Mouse (Mus musculus): ENCODE results near the gene Tacr1. TPM values are rescaled to one million over a fixed set of nuclear protein-coding genes. Genes with fewer than 3 reads are reported as not detected.

Gene Tacr1
- polyA plus RNA-seq, 1 experiment from 2014 or later: 0.83 TPM

DNA sequence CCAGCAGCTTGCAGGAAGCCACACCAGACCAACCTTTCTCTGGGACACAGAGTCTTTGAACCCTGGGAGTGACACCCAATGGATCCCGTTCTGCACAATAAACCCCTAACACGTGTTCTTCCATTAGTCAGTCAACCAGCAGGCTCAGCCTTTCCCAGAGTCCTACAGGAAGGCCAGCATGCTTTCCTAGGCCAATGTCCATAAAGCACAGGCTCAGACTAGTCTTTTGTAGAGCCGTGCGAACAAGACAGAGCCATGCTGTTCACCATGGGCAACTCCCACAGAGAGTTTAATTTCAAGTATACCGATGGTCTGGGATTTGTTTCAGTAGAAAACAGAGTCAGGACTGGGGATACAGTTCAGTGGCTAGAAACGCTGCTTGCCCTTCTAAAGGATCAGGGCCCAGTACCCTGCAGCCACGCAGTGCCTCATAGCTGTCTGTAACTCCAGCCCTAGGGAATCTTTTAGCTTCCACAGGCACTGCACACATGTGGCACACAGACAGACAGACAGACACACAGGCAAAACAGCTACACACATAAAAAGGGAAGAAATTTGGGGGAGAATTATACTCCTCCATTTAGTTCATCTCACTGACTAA lies 55.1 kb downstream of the Tacr1 start:
- 82% methylated on average over 7 of the region's 7 CpGs for WGBS

DNA sequence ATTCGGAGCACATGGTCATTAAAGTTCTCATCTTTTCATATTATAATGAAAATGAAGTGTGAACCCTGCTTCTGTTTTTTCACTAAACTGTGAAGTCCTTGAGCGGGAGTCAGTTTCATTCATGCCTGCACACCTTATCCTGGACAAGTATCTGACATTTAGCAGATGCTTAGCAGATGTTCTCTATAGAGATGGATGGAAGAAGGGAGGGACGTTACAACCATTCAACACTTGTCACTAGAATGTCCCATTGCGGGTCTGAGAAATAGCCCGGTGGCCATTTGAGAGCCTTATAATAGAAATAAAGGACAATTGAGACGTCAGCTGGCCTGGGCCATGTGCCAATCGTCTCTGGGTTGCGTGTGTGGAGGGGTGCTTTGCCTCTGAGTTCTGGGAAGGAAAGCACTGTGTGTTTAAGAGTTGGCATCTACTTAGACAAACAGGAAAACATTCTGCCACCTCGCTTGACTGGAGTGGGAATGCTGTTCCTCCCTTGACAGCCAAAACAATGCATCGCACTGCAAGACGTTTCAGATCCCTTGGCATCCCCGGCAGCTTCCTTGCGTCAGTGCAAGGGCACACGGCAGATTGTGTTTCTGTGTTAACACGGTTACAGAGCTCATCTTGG lies 56.7 kb downstream of the Tacr1 start:
- H3K4me2 ChIP-seq: no peak overlapping the region
- no peaks in the 10 kb centered on the region for H3K9me3 ChIP-seq
- 62% methylated on average over 15 of the region's 15 CpGs for WGBS
- H3K36me3 ChIP-seq (replicated peaks): no peaks in the 10 kb centered on the region
- H3K27me3 ChIP-seq: no peaks in the 10 kb centered on the region
- H3K4me1 ChIP-seq: peaks cover 6% of the 10 kb centered on the region; the same call in 1 of the 2 replicates
- ATAC-seq (ENCODE audit: low FRiP score): 0 out of 2 replicates have a peak, but pooled peaks have one; percentile 9
- H3K4me3 ChIP-seq (replicated peaks): no peak overlapping the region
- no peak overlapping the region for H3K9ac ChIP-seq
- H3K27ac ChIP-seq: no peak overlapping the region

More for the DNA sequence above, 55.1 kb downstream of the Tacr1 start:
- Histone ChIP-seq H3K4me1 (peaks cover 6% of the 10 kb centered on the region; the same call in 1 of the 2 replicates), H3K9me3 (no peaks in the 10 kb centered on the region), H3K9ac (no peak overlapping the region), H3K4me3 (replicated peaks) (no peak overlapping the region), H3K36me3 (replicated peaks) (no peaks in the 10 kb centered on the region), H3K27me3 (no peaks in the 10 kb centered on the region), H3K4me2 (no peak overlapping the region), H3K27ac (no peak overlapping the region)
- ATAC-seq (ENCODE audit: low FRiP score): no peak

DNA sequence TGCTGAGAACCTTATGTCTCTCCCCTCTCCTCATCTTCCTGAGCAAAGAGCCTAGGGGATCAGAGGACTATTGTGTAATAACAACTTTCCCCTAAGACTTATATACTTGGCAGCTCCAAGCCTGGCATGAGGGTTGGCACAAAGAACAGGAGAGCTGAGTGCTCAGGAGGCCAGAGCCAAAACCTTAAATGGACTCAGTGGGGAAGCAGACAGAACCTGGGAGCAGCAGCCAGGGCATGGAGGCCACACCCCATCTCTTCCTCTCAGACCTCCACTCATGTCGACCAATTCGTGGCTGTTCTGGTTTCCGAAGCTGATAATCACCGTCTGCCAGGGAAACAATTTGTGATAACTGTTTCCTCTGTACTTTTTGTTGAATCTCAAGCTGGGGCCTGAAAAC lies 61.0 kb downstream of the Tacr1 start:
- H3K4me2 ChIP-seq: no peak overlapping the region
- WGBS: 88% methylated on average over 4 of the region's 4 CpGs
- no peak overlapping the region for H3K4me3 ChIP-seq (replicated peaks)
- no peaks in the 10 kb centered on the region for H3K9me3 ChIP-seq
- peaks cover 6% of the 10 kb centered on the region; the same call in 1 of the 2 replicates for H3K4me1 ChIP-seq
- no peaks in the 10 kb centered on the region for H3K36me3 ChIP-seq (replicated peaks)
- no peak for ATAC-seq (ENCODE audit: low FRiP score)
- no peak overlapping the region for H3K27ac ChIP-seq
- H3K9ac ChIP-seq: no peak overlapping the region
- H3K27me3 ChIP-seq: no peaks in the 10 kb centered on the region

DNA sequence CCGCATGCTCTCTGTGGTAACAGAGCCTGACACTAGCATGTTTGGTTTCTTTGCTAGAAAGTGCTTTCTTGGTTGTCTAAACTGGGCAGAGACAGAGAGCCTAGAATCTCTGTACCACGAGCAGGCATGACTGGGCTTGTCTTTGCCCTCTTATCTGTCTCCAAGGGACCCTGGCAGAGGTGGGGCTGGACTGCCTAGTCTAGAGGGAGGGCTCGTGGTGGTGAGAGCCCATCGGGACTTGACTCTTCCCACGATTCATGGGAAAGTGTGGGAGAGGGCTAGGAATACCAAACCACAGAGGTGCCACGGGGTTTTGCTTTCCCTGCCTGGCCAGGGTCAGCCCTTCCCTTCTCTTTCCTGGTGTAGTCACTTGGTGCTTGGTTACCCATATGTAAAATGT lies 72.3 kb downstream of the Tacr1 start:
- Histone ChIP-seq H3K9ac (no peak overlapping the region), H3K4me1 (no peaks in the 10 kb centered on the region), H3K4me2 (no peak overlapping the region), H3K27ac (no peak overlapping the region), H3K27me3 (no peaks in the 10 kb centered on the region), H3K4me3 (replicated peaks) (no peak overlapping the region), H3K9me3 (no peaks in the 10 kb centered on the region), H3K36me3 (replicated peaks) (no peaks in the 10 kb centered on the region)
- whole genome bisulfite sequencing: 82% methylated on average over 6 of the region's 6 CpGs
- no peak for ATAC-seq (ENCODE audit: low FRiP score)

DNA sequence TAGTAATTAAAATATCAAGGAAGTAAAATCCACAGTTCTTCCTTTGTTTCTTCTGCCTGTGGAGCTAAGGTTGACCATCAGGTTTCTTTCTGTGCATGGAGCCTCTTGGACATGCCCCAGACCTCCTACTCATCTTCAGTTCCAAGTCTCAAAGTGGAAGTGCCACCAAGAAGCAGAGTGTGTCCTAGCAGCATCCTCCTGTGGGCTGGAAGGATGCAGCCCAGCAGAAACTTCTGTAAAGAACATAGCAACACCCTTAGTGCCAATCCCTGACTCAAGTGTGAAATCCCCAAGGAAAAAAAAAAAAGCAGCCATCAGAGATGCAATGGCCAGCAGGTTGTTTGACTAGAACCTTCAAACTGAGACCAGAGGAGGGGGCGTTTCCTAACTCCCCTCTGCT lies 81.7 kb downstream of the Tacr1 start:
- Histone ChIP-seq H3K9ac (no peak overlapping the region), H3K9me3 (no peaks in the 10 kb centered on the region)
- no peak for ATAC-seq (ENCODE audit: low FRiP score)

DNA sequence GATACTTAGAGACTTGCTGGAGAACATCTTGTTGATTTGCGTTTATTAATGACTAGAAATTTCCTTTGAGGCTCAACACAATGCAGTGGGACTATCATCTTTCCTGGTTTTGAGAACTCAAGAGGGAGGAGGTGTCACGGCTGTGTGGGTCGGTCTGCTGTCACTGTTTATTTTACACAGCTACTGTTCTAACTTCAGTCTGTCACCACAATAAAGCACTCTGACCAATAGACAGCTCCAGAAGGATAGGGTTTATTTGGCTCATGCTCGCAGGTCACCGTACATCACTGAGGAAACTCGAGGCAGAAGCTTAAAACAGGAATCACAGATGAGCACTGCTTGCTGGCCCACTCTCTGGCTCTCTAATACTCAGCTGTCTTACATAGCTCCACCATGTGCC lies 92.3 kb downstream of the Tacr1 start:
- ATAC-seq (ENCODE audit: low FRiP score): no peak
- no peak overlapping the region for H3K4me2 ChIP-seq
- H3K9me3 ChIP-seq: no peaks in the 10 kb centered on the region
- H3K27ac ChIP-seq: no peak overlapping the region
- H3K4me3 ChIP-seq (replicated peaks): no peak overlapping the region
- no peaks in the 10 kb centered on the region for H3K4me1 ChIP-seq
- no peaks in the 10 kb centered on the region for H3K36me3 ChIP-seq (replicated peaks)
- WGBS: 89% methylated on average over 6 of the region's 6 CpGs
- no peaks in the 10 kb centered on the region for H3K27me3 ChIP-seq
- H3K9ac ChIP-seq: no peak overlapping the region

More for the DNA sequence above, 81.7 kb downstream of the Tacr1 start:
- no peak overlapping the region for H3K4me3 ChIP-seq (replicated peaks)
- H3K36me3 ChIP-seq (replicated peaks): no peaks in the 10 kb centered on the region
- no peak overlapping the region for H3K4me2 ChIP-seq
- 89% methylated on average over 1 of the region's 1 CpGs for WGBS
- no peak overlapping the region for H3K27ac ChIP-seq
- H3K27me3 ChIP-seq: no peaks in the 10 kb centered on the region
- no peaks in the 10 kb centered on the region for H3K4me1 ChIP-seq

DNA sequence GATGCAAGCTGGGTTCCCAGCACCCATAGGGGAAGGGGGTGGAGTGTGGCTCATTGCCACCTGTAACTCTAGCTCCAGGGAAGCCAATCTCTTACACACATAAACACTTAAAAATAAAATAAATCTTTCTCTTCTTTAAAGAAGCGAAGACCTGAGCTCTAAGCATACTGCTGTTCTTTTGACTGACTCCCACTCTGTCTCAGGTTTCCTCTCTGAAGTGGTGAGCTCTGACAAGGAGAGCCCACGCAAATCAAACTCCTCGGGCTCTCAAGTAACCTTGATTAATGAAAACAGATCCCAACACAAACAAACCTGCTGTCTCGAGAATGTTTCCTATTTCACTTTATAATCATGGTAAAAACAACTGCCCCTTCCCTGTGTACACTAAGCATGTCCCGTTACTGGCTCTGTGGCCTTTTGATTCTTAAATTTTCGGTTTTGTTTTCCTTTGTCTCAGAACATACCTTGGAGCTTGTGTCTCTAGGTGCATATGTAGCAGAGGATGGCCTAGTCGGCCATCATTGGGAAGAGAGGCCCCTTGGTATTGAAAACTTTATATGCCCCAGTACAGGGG lies 108.8 kb downstream of the Tacr1 start:
- no peak overlapping the region for H3K4me3 ChIP-seq (replicated peaks)
- no peak overlapping the region for H3K27ac ChIP-seq
- no peaks in the 10 kb centered on the region for H3K27me3 ChIP-seq
- no peak for ATAC-seq (ENCODE audit: low FRiP score)
- H3K4me1 ChIP-seq: no peaks in the 10 kb centered on the region
- WGBS: 79% methylated on average over 7 of the region's 7 CpGs
- H3K36me3 ChIP-seq (replicated peaks): no peaks in the 10 kb centered on the region
- no peak overlapping the region for H3K4me2 ChIP-seq
- no peaks in the 10 kb centered on the region for H3K9me3 ChIP-seq
- no peak overlapping the region for H3K9ac ChIP-seq

DNA sequence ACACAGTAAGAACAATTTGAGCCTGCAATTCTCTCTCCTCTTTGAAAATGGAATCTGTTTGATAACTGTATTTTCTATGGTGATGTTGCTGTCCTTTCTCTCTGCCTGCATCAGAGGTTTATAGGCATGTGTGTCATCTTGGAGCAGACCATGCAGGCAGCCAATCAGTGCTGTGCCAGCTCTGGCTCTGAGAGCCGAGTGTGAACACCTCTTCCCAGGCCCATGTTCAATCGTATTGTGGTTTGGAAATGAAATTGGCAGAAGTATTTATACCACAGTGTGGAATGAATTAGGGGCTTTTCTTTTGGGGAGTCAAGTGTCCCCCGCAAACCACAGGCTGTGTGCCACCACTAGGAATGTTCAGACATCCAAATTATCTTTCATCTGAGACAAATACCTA lies 117.5 kb downstream of the Tacr1 start:
- no peak overlapping the region for H3K9ac ChIP-seq
- H3K4me1 ChIP-seq: no peaks in the 10 kb centered on the region
- no peak overlapping the region for H3K4me2 ChIP-seq
- no peaks in the 10 kb centered on the region for H3K36me3 ChIP-seq (replicated peaks)
- H3K9me3 ChIP-seq: no peaks in the 10 kb centered on the region
- 77% methylated on average over 3 of the region's 3 CpGs for WGBS
- ATAC-seq (ENCODE audit: low FRiP score): no peak
- H3K27me3 ChIP-seq: no peaks in the 10 kb centered on the region
- H3K4me3 ChIP-seq (replicated peaks): no peak overlapping the region
- no peak overlapping the region for H3K27ac ChIP-seq

DNA sequence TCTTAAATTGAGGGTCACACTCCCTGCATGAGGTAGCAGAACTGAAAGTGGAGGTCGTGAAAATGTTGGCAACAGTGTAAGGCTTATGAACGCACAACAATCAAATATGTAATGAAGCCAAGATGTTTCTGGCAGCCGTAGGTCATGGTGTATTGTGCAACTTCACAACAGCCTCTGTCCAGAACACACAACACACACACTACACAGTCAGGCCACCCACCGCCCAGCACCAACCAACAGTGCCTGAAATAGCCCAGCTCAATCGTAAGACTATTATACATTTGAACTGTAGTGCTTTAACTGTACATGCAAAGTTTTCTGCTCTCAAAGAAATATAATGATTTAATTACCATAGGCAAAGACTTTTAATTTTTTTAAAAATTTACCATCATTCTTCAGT lies 120.4 kb downstream of the Tacr1 start:
- Histone ChIP-seq H3K4me1 (no peaks in the 10 kb centered on the region; the same call in 1 of the 2 replicates), H3K4me3 (replicated peaks) (no peak overlapping the region), H3K4me2 (no peak overlapping the region), H3K9ac (no peak overlapping the region), H3K36me3 (replicated peaks) (no peaks in the 10 kb centered on the region), H3K27ac (no peak overlapping the region), H3K27me3 (no peaks in the 10 kb centered on the region), H3K9me3 (no peaks in the 10 kb centered on the region)
- WGBS: 88% methylated on average over 5 of the region's 5 CpGs
- no peak for ATAC-seq (ENCODE audit: low FRiP score)

DNA sequence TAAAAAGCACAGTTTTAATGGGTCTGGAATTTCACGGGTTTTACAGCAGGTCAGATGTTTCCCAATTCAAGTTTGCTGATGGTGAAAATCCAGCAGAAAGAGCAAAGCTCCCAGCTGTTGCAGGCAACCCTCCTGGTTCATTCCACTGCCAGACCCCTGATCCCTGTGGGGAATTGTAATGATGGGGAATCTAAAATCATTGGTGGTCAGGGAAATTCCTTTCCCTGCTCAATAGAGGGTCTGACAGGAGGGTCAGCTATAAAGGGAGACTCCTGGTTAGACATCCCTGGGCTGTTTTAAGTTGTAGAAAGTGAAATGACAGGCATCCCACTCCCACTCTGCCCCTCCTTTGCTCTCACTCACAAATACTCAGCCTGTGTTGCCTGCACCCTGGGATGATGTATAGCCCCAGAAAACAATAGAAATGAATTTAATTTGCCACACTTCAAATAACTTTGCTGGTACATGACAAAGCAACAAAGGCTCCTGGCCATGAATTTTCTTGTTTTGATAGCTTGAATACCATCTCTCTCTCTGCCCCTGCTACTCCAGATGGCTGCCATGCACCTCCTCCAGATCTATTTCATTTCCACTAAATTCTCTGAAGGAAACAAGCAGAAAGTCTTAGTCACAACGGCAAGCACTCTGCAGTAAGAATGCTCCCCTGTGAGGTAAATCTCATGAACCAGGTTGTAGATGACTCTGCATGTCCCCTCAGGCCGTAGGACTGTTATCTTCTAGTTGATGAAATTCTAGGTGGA lies 123.2 kb downstream of the Tacr1 start:
- Histone ChIP-seq H3K9ac (no peak overlapping the region), H3K9me3 (no peaks in the 10 kb centered on the region), H3K4me3 (replicated peaks) (no peak overlapping the region), H3K27me3 (no peaks in the 10 kb centered on the region), H3K4me1 (no peaks in the 10 kb centered on the region; the same call in 1 of the 2 replicates), H3K36me3 (replicated peaks) (no peaks in the 10 kb centered on the region), H3K4me2 (no peak overlapping the region), H3K27ac (no peak overlapping the region)
- 55% methylated on average over 3 of the region's 3 CpGs for WGBS
- no peak for ATAC-seq (ENCODE audit: low FRiP score)

DNA sequence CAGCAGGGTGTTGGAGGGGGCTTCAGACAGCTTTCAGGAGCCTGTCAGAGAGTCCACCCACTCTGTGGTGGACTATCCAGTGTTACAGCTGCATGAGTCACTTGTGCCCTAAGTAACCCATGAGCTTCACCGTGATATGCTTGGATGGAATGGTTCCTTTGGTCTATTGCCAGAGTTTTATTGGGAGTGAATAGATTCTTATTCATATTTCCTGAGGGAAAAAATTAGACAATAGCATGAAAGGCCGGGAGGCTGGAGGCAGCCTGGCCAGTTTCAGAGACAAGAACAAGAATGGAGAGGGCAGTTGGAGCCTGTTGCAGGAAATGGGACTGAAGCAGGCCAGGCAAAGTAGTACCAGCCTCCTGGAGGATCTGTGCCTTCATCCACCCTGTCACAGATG lies 126.5 kb downstream of the Tacr1 start:
- H3K27me3 ChIP-seq: no peaks in the 10 kb centered on the region
- ATAC-seq (ENCODE audit: low FRiP score): no peak
- H3K36me3 ChIP-seq (replicated peaks): no peaks in the 10 kb centered on the region
- no peak overlapping the region for H3K27ac ChIP-seq
- H3K4me1 ChIP-seq: no peaks in the 10 kb centered on the region; the same call in 1 of the 2 replicates
- WGBS: 88% methylated on average over 2 of the region's 2 CpGs
- H3K4me2 ChIP-seq: no peak overlapping the region
- no peak overlapping the region for H3K9ac ChIP-seq
- H3K4me3 ChIP-seq (replicated peaks): no peak overlapping the region
- H3K9me3 ChIP-seq: no peaks in the 10 kb centered on the region

DNA sequence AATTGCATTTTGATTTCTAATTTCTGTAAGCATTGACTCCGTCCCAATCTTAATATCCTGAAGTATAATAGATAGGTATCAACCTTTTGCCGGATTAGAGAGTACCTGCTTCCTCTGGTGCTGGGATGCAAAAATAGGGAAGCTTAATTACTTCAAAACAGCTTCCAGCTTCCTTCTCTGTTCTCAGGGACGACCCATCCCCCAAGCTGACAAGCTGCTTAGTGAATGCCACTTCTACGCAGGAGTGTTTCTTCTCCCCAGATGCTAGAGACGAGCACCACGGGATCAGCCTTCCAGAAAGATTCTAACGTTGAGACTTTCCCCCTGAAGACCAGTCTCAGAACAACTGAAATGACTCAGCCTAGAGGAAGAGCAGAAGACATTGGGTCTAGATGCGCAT lies 134.5 kb downstream of the Tacr1 start:
- Histone ChIP-seq H3K4me1 (peaks cover 5% of the 10 kb centered on the region; the same call in 1 of the 2 replicates), H3K9me3 (no peaks in the 10 kb centered on the region), H3K27me3 (no peaks in the 10 kb centered on the region), H3K27ac (no peak overlapping the region), H3K4me2 (no peak overlapping the region), H3K4me3 (replicated peaks) (no peak overlapping the region), H3K9ac (no peak overlapping the region), H3K36me3 (replicated peaks) (no peaks in the 10 kb centered on the region)
- no peak for ATAC-seq (ENCODE audit: low FRiP score)
- 28% methylated on average over 8 of the region's 8 CpGs for WGBS

Data from forebrain, embryonic 12.5 days (tissue).